Mouse (Mus musculus) adrenal gland, postnatal 25 days (tissue): ENCODE measurements around the gene Acvr1c. TPM values are rescaled to one million over a fixed set of nuclear protein-coding genes. Genes with fewer than 3 reads are reported as not detected.

Experiments used
- DNase-seq: peaks from one replicate; pipeline ENCODE4 v3.0.0; 2021; ENCODE audit warnings: mixed read lengths
- long read RNA-seq: library from polyadenylated mRNA; stranded (forward); transcript quantifications from one replicate; pipeline ENCODE4 v2.0.0, GENCODE M21; 2021
- total RNA-seq: library from RNA; stranded (reverse); gene quantifications from 2 replicates; pipeline ENCODE4 v1.2.3, GENCODE M21; 2021

Acvr1c gene
- total RNA-seq = 11.0 and 16.8 TPM in 2 replicates
- long read RNA-seq, full-length matches to known transcripts = 4 of 10 reads
- long read RNA-seq, partial matches to known transcripts = 0 of 10 reads
- long read RNA-seq, other reads (novel, unspliced or antisense) = 6 of 10 reads

DNA sequence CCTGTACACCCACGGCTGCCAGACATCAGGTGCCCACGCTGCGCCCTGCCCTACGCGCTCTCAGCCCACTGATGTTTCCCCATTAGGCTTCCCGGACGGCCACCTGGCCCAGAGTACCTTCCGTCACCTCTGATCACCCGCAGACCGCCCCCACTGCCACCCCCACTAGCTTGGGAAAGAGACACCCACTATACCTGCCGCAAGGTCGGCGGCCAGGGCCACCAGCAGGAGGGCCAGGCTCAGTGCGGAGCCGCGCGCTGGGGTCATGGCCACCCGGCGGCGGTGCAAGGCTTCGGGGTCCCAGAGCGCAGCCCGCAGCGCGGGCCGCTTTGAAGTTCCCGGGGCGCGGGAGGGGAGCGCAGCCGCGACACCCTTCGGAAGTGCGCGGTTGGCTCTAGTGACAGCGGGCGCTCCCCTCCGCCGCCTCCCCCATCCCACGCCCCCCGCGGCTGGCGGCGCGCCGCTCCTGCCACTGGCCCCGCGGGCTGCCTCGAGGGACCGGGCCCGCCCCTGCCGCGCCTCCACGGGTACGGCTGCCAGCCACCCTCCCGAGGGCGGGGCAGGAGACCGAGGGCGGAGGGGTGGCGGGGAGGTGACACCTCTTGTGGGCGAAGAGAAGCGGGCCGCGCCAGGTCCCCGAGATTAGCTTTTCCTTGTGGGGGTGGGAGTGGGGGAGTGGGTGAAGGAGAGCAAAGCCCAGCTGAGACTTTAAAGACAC, at the start of gene Acvr1c:
Gene Acvr1c (minus strand): TSS at position 482 of the 718 bp plus-strand sequence.
- DNase-seq = peak; percentile 83

- no peak for DNase-seq
Measured at GRCm38 (mm10) chr2:58403481-58403880, 45.8 kb upstream of the Acvr1c start.

DNA sequence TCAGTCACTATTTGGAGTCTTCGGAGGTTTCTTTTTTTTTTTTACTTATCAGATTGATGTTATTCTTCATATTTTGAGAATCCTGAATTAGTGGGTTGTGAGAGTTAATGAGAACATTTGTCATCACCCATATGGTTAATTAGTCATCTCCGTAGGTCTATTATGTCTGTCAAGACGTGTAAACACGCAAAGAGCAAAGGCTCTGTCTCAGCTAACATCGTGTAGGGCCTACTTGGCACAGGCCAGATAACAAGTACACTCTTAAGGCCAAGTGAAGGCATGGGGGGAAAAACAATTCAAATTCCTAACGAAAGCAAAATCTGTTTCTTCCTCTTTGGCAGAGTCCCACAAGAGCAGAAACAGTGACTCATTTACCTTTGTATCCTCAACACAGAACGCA, 30.9 kb upstream of the Acvr1c start:
- DNase-seq = no peak

- DNase-seq = no peak
Measured at GRCm38 (mm10) chr2:58380020-58380419, 22.3 kb upstream of the Acvr1c start.

GRCm38 (mm10) chr2:58379475-58379874, 21.8 kb upstream of the Acvr1c start:
- DNase-seq = no peak

- DNase-seq = no peak
Measured at GRCm38 (mm10) chr2:58377417-58378130, 19.9 kb upstream of the Acvr1c start.

- no peak for DNase-seq
Measured at GRCm38 (mm10) chr2:58366196-58366595, 8.5 kb upstream of the Acvr1c start.

GRCm38 (mm10) chr2:58361361-58362046, 3.8 kb upstream of the Acvr1c start:
- no peak for DNase-seq

GRCm38 (mm10) chr2:58358132-58358460, 401 bp upstream of the Acvr1c start:
- DNase-seq = no peak

- DNase-seq = no peak
Measured at GRCm38 (mm10) chr2:58357068-58357413, 654 bp downstream of the Acvr1c start.

DNA sequence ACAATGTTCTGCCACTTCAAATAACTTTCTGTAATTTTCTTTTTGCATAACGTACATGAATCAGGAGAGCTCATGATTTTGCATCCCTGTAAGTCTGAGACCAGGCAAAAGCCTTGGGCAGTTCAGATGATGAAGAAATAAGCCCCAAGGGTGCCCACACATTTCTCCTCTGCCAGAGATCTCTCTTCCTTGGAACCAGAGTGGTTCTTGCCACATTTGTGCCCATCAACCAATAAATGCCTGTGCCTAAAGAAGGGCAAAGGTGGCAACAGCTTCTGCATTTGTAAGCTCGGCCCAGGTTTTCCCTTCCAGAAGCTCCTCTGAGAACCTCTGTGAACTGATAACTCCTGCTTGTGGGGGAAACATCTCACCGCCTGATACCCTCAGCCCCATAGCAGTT, 3.3 kb downstream of the Acvr1c start:
- no peak for DNase-seq

DNA sequence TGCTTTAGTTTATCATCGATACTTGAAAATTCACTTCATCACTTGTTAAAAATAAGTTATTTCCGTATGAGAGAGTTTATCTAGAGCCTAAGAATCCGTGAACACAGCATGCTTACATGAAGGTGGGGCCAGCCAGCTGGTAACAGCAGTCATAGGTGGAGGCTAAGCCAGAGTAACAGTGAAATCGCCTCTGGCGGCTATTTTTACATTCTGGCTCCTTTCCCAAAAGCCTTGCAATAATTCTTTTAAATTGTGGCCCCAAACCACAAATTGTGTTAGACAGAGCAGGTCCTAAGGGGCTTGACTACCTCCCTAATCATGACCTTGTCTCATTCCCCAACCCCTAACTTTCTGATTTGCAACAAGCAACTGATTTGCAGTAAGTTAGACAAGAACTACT, 4.8 kb downstream of the Acvr1c start:
- DNase-seq = peak; percentile 3

GRCm38 (mm10) chr2:58350657-58351056, 7.0 kb downstream of the Acvr1c start:
- no peak for DNase-seq

DNA sequence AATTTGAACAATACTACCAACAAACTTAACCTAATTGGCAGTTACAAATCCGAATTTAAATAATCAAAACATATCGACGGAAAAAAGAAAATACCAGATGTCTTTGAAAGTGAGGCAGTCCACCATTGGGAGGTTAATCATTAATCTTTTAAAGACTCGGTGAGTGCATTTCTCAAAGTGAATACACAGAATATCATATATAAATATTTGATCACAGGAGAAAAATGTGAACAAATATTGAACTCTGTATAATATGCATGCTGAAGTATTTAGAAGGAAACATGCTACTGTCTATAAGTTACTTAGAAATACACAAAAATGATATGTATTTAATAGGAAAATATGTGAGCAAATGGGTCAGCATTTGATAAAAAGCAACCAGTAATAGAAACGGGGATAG, 21.0 kb downstream of the Acvr1c start:
- no peak for DNase-seq

DNA sequence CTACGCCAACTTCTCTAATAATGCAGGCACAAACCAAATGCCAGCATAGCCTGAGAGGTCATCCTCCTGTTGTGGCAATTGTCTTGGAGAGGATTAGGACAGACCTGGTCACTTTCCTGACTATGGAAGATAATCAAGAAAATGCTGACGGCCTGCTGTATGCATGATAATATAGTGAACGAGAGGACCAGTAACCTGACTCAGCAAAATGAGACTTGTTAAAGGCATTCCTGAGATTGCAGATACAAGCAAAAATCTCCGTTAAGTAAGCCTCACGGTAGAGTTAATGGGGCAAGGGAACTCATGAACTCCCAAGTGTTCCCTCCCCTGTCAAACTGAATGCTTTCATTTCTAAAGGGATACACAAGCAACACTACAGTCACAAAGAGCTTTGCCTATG, 28.1 kb downstream of the Acvr1c start:
- no peak for DNase-seq

- peak; percentile 26 for DNase-seq
Measured at GRCm38 (mm10) chr2:58324118-58324901, 33.4 kb downstream of the Acvr1c start.

GRCm38 (mm10) chr2:58323274-58323673, 34.4 kb downstream of the Acvr1c start:
- DNase-seq = no peak

DNA sequence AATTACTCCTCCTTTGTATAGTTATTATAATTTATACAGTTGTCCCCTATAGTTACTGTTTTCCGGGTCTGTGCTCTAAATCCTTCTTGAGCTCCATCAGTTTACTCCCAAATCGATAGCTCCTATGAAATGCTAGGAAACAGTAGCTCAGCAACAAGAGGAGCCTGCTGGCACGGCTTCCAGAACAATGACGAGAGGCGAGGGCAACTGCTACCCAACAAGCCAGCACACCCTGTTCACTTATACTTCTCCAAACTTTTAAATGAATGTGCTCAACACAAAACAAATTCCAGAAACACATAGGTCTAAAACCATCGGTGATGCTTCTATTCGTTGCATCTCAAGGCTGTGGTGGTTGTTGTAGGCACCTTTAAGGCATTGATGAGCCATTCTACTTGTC, 41.5 kb downstream of the Acvr1c start:
- no peak for DNase-seq

- no peak for DNase-seq
Measured at GRCm38 (mm10) chr2:58309695-58310094, 48.0 kb downstream of the Acvr1c start.

DNA sequence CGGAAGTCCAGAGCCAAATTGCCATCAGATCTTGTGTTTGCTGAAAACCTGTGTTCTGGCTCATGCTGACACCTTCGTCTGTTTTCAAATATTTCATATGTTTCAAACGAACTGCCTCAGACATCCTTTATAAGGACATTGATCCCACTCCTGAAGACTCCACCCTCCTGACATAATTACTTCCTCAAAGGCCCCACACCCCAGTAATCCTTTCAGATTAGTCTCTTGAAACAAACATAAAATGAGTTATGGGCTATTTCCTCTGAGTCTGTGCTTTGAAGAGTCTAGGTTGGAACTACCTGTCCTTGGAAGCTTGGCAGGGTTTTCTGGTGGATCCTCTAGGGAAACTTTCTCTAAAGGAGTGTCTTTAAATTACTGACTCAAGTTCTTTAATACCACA, 53.2 kb downstream of the Acvr1c start:
- no peak for DNase-seq

- no peak for DNase-seq
Measured at GRCm38 (mm10) chr2:58289759-58290431, 67.8 kb downstream of the Acvr1c start.

GRCm38 (mm10) chr2:58289331-58289730, 68.4 kb downstream of the Acvr1c start:
- no peak for DNase-seq
